Mouse (Mus musculus) B cell, adult (primary cell): ENCODE data around the gene Gm17577. TPM values are rescaled to one million over a fixed set of nuclear protein-coding genes. Genes with fewer than 3 reads are reported as not detected.

Experiments
- total RNA-seq: library from RNA; stranded (reverse); gene quantifications from 4 replicates; pipeline ENCODE4 v1.2.4, GENCODE M21; 2023; ENCODE audit not compliant: inconsistent age

Gene Gm17577
- total RNA-seq: not detected in 4 replicates

GRCm38 (mm10) chrX:123246807-123247206 lies at the start of gene Gm17577:
Gene Gm17577 (minus strand): TSS chrX:123246907.

GRCm38 (mm10) chrX:123222381-123222780 lies 24.3 kb downstream of the Gm17577 start, which contains the start of gene Srsx:
Gene Srsx (minus strand): TSS chrX:123222481.

Other genes starting within 250 kb of the Gm17577 start
- gene Gm17521, start 217.2 kb downstream of the Gm17577 start, total RNA-seq: not detected in 4 replicates
- 0.26 to 2.3 TPM (median 1.0 TPM) in 4 replicates for gene Cldn34c1, start 143.4 kb downstream of the Gm17577 start, total RNA-seq
- gene Srsx, start 24.4 kb downstream of the Gm17577 start, total RNA-seq: not detected in 4 replicates